9 mouse cellular contexts compared by ENCODE assay signal in genomic region chr12:90915929-90916713, GRCm38 (mm10).
DNase-seq lines count a peak whose midpoint lies in the region; ATAC-seq lines count a peak whose summit lies in the region.
"Had no signal": no experiment of that assay in that cellular context is flagged by ENCODE, and none has a peak within 500 bp of the region (broad histone marks: within the 10 kb centered on the region; RNA-seq: fewer than 3 reads in every experiment).

No protein-coding gene starts in this region.

- DNase-seq in hindbrain, embryonic 11.5 days (ENCODE audit: low spot score) = no peak
- DNase-seq in cerebellum, postnatal 10 days = peak; percentile 53 to 63
- DNase-seq in layer of hippocampus, adult 9-11 months = peak; percentile 77
- DNase-seq in retina, postnatal 1 day = peak; percentile 96
- DNase-seq in MN1 (ENCODE audit: low spot score) = no peak
- DNase-seq: liver, embryonic 13.5 days had no signal

- H3K9ac ChIP-seq in hindbrain, embryonic 12.5 days = no peak overlapping the region
- H3K9ac ChIP-seq in hindbrain, embryonic 11.5 days (ENCODE audit: low read depth, low read length) = no peak overlapping the region
- H3K9ac ChIP-seq: liver, embryonic 13.5 days had no signal

- no peaks in the 10 kb centered on the region for H3K9me3 ChIP-seq in hindbrain, embryonic 12.5 days (replicated peaks)
- H3K9me3 ChIP-seq in hindbrain, embryonic 11.5 days (ENCODE audit: control insufficient read depth, low read length) = no peaks in the 10 kb centered on the region
- H3K9me3 ChIP-seq: liver, embryonic 13.5 days had no signal

- H3K4me3 ChIP-seq in hindbrain, embryonic 12.5 days = no peak overlapping the region
- H3K4me3 ChIP-seq in hindbrain, embryonic 11.5 days (ENCODE audit: low read depth, low read length) = no peak overlapping the region
- H3K4me3 ChIP-seq: liver, embryonic 13.5 days had no signal

- H3K27me3 ChIP-seq in hindbrain, embryonic 12.5 days = no peaks in the 10 kb centered on the region
- no peaks in the 10 kb centered on the region for H3K27me3 ChIP-seq in hindbrain, embryonic 11.5 days (ENCODE audit: control insufficient read depth, insufficient read depth, low read length)
- H3K27me3 ChIP-seq: liver, embryonic 13.5 days had no signal

- H3K4me2 ChIP-seq in hindbrain, embryonic 12.5 days (replicated peaks) = no peak overlapping the region
- H3K4me2 ChIP-seq in hindbrain, embryonic 11.5 days (replicated peaks; ENCODE audit: low read depth, low read length) = no peak overlapping the region
- H3K4me2 ChIP-seq: liver, embryonic 13.5 days had no signal

- H3K4me1 ChIP-seq in hindbrain, embryonic 12.5 days = no peaks in the 10 kb centered on the region
- no peaks in the 10 kb centered on the region for H3K4me1 ChIP-seq in hindbrain, embryonic 11.5 days (replicated peaks; ENCODE audit: control insufficient read depth, insufficient read depth, low read length)
- H3K4me1 ChIP-seq: liver, embryonic 13.5 days had no signal

- H3K36me3 ChIP-seq in hindbrain, embryonic 12.5 days = no peaks in the 10 kb centered on the region
- no peaks in the 10 kb centered on the region for H3K36me3 ChIP-seq in hindbrain, embryonic 11.5 days (ENCODE audit: control insufficient read depth, insufficient read depth, low read length)
- H3K36me3 ChIP-seq: liver, embryonic 13.5 days had no signal

- no peak overlapping the region for H3K27ac ChIP-seq in hindbrain, embryonic 12.5 days
- no peak overlapping the region for H3K27ac ChIP-seq in hindbrain, embryonic 11.5 days (ENCODE audit: low read depth, low read length)
- H3K27ac ChIP-seq: liver, embryonic 13.5 days had no signal

- WGBS in hindbrain, embryonic 12.5 days = 75% methylated on average over 11 of the region's 11 CpGs
- whole genome bisulfite sequencing in hindbrain, embryonic 11.5 days = 84% methylated on average over 11 of the region's 11 CpGs

- ATAC-seq in hindbrain, embryonic 12.5 days (ENCODE audit: low FRiP score) = peak; percentile 61; the same call in 1 of the 2 replicates
- no peak for ATAC-seq in hindbrain, embryonic 11.5 days (ENCODE audit: low FRiP score)
- ATAC-seq in CD4-positive, CD25-positive, alpha-beta regulatory T cell, adult 4 months = no peak
- ATAC-seq in erythroblast, adult 5-6 weeks (replicated peaks; ENCODE audit: low FRiP score, poor library complexity, severe bottlenecking) = no peak

Comparison
In these comparisons a context has a peak if more than half of its experiments do, and no peak if none do; other contexts are left out.
1. DNase-seq: peak in cerebellum, postnatal 10 days (2 of 2), layer of hippocampus, adult 9-11 months (single experiment) and retina, postnatal 1 day (single experiment); none in hindbrain, embryonic 11.5 days (single experiment) and MN1 (single experiment).